Mouse (Mus musculus): ENCODE measurements around the gene Btbd11. TPM values are rescaled to one million over a fixed set of nuclear protein-coding genes. Genes with fewer than 3 reads are reported as not detected.

Gene Btbd11
- polyA plus RNA-seq, 1 experiment from 2014 or later, result 2.8 TPM

DNA sequence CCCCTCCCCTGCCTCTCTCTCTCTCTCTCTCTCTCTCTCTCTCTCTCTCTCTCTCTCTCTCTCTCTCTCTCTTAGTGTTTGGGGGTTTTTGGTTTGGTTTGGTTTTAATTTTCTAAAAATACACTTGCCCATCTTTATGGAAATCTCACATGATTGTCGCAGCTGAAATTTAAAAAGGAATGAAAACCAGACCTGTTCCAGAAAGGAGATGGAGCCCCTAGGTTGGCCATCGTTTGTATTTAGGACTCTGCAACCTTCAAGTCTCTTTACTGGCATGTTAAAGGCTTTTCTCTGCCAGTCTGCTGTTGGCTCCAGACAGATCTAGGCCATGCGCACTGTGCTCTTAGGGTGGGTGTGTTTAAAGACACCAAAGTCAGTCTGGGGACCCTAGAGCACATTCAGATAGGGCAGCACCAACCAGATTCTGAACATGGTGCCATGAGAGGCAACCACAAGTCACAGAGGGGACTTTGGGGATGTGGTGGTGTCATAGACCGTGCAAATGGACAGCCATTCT lies 238.6 kb downstream of the Btbd11 start:
- whole genome bisulfite sequencing, result 54% methylated on average over 4 of the region's 4 CpGs
- H3K4me3 ChIP-seq (replicated peaks; ENCODE audit: low read length), result no peak overlapping the region
- no peak overlapping the region for H3K9ac ChIP-seq (ENCODE audit: low read length)
- peak overlapping the region; percentile 78; the same call in 1 of the 2 replicates for H3K4me2 ChIP-seq (ENCODE audit: low read depth, low read length)
- H3K36me3 ChIP-seq (ENCODE audit: control insufficient read depth, insufficient read depth, low read length), result no peaks in the 10 kb centered on the region
- no peak overlapping the region for H3K27ac ChIP-seq (ENCODE audit: low read length)
- no peak for ATAC-seq (ENCODE audit: insufficient read depth, low FRiP score)
- no peaks in the 10 kb centered on the region for H3K9me3 ChIP-seq (replicated peaks; ENCODE audit: control insufficient read depth, low read length)
- no peaks in the 10 kb centered on the region for H3K27me3 ChIP-seq (ENCODE audit: control insufficient read depth, insufficient read depth, low read length)
- no peaks in the 10 kb centered on the region for H3K4me1 ChIP-seq (ENCODE audit: control insufficient read depth, insufficient read depth, low read length)

- ATAC-seq (ENCODE audit: insufficient read depth, low FRiP score), result no peak
- Histone ChIP-seq H3K4me2 (ENCODE audit: low read depth, low read length) (no peak overlapping the region), H3K27me3 (ENCODE audit: control insufficient read depth, insufficient read depth, low read length) (no peaks in the 10 kb centered on the region), H3K36me3 (ENCODE audit: control insufficient read depth, insufficient read depth, low read length) (no peaks in the 10 kb centered on the region), H3K4me1 (ENCODE audit: control insufficient read depth, insufficient read depth, low read length) (0 out of 2 replicates have a peak, but pooled peaks cover 4% of the 10 kb centered on the region), H3K9ac (ENCODE audit: low read length) (no peak overlapping the region), H3K4me3 (replicated peaks; ENCODE audit: low read length) (no peak overlapping the region), H3K27ac (ENCODE audit: low read length) (no peak overlapping the region), H3K9me3 (replicated peaks; ENCODE audit: control insufficient read depth, low read length) (no peaks in the 10 kb centered on the region)
- WGBS, result 79% methylated on average over 10 of the region's 10 CpGs
These were observed 245.4 kb downstream of the Btbd11 start for GRCm38 (mm10) chr10:85632030-85632429.

GRCm38 (mm10) chr10:85633577-85633976 lies 247.0 kb downstream of the Btbd11 start:
- no peak overlapping the region for H3K9ac ChIP-seq (ENCODE audit: low read length)
- H3K4me2 ChIP-seq (ENCODE audit: low read depth, low read length), result no peak overlapping the region
- H3K9me3 ChIP-seq (replicated peaks; ENCODE audit: control insufficient read depth, low read length), result no peaks in the 10 kb centered on the region
- no peak overlapping the region for H3K4me3 ChIP-seq (replicated peaks; ENCODE audit: low read length)
- no peak overlapping the region for H3K27ac ChIP-seq (ENCODE audit: low read length)
- 71% methylated on average over 8 of the region's 10 CpGs for WGBS
- 0 out of 2 replicates have a peak, but pooled peaks cover 4% of the 10 kb centered on the region for H3K4me1 ChIP-seq (ENCODE audit: control insufficient read depth, insufficient read depth, low read length)
- no peaks in the 10 kb centered on the region for H3K36me3 ChIP-seq (ENCODE audit: control insufficient read depth, insufficient read depth, low read length)
- H3K27me3 ChIP-seq (ENCODE audit: control insufficient read depth, insufficient read depth, low read length), result no peaks in the 10 kb centered on the region
- ATAC-seq (ENCODE audit: insufficient read depth, low FRiP score), result no peak

GRCm38 (mm10) chr10:85637580-85637979 lies 251.0 kb downstream of the Btbd11 start:
- 0 out of 2 replicates have a peak, but pooled peaks cover 4% of the 10 kb centered on the region for H3K4me1 ChIP-seq (ENCODE audit: control insufficient read depth, insufficient read depth, low read length)
- WGBS, result 31% methylated on average over 7 of the region's 7 CpGs
- H3K27ac ChIP-seq (ENCODE audit: low read length), result no peak overlapping the region
- no peaks in the 10 kb centered on the region for H3K27me3 ChIP-seq (ENCODE audit: control insufficient read depth, insufficient read depth, low read length)
- H3K9me3 ChIP-seq (replicated peaks; ENCODE audit: control insufficient read depth, low read length), result no peaks in the 10 kb centered on the region
- no peak overlapping the region for H3K9ac ChIP-seq (ENCODE audit: low read length)
- H3K4me3 ChIP-seq (replicated peaks; ENCODE audit: low read length), result no peak overlapping the region
- no peaks in the 10 kb centered on the region for H3K36me3 ChIP-seq (ENCODE audit: control insufficient read depth, insufficient read depth, low read length)
- ATAC-seq (ENCODE audit: insufficient read depth, low FRiP score), result no peak
- no peak overlapping the region for H3K4me2 ChIP-seq (ENCODE audit: low read depth, low read length)

- ATAC-seq (ENCODE audit: insufficient read depth, low FRiP score), result no peak
- Histone ChIP-seq H3K27me3 (ENCODE audit: control insufficient read depth, insufficient read depth, low read length) (no peaks in the 10 kb centered on the region), H3K4me2 (ENCODE audit: low read depth, low read length) (no peak overlapping the region), H3K4me3 (replicated peaks; ENCODE audit: low read length) (no peak overlapping the region), H3K9me3 (replicated peaks; ENCODE audit: control insufficient read depth, low read length) (no peaks in the 10 kb centered on the region), H3K4me1 (ENCODE audit: control insufficient read depth, insufficient read depth, low read length) (0 out of 2 replicates have a peak, but pooled peaks cover 4% of the 10 kb centered on the region), H3K36me3 (ENCODE audit: control insufficient read depth, insufficient read depth, low read length) (no peaks in the 10 kb centered on the region), H3K27ac (ENCODE audit: low read length) (no peak overlapping the region), H3K9ac (ENCODE audit: low read length) (no peak overlapping the region)
- 69% methylated on average over 5 of the region's 5 CpGs for whole genome bisulfite sequencing
These were observed 251.5 kb downstream of the Btbd11 start for GRCm38 (mm10) chr10:85638141-85638540.

- WGBS, result 76% methylated on average over 7 of the region's 7 CpGs
- no peak; the same call in 1 of the 2 replicates for ATAC-seq (ENCODE audit: insufficient read depth, low FRiP score)
- Histone ChIP-seq H3K27me3 (ENCODE audit: control insufficient read depth, insufficient read depth, low read length) (no peaks in the 10 kb centered on the region), H3K4me3 (replicated peaks; ENCODE audit: low read length) (no peak overlapping the region), H3K27ac (ENCODE audit: low read length) (no peak overlapping the region), H3K4me2 (ENCODE audit: low read depth, low read length) (no peak overlapping the region), H3K4me1 (ENCODE audit: control insufficient read depth, insufficient read depth, low read length) (0 out of 2 replicates have a peak, but pooled peaks cover 4% of the 10 kb centered on the region), H3K9me3 (replicated peaks; ENCODE audit: control insufficient read depth, low read length) (no peaks in the 10 kb centered on the region), H3K9ac (ENCODE audit: low read length) (no peak overlapping the region), H3K36me3 (ENCODE audit: control insufficient read depth, insufficient read depth, low read length) (no peaks in the 10 kb centered on the region)
These were observed 253.0 kb downstream of the Btbd11 start for GRCm38 (mm10) chr10:85639581-85639980.

GRCm38 (mm10) chr10:85640408-85640807 lies 253.8 kb downstream of the Btbd11 start:
- WGBS, result 81% methylated on average over 8 of the region's 8 CpGs
- H3K27ac ChIP-seq (ENCODE audit: low read length), result no peak overlapping the region
- no peak overlapping the region for H3K4me3 ChIP-seq (replicated peaks; ENCODE audit: low read length)
- H3K4me2 ChIP-seq (ENCODE audit: low read depth, low read length), result no peak overlapping the region
- no peaks in the 10 kb centered on the region for H3K9me3 ChIP-seq (replicated peaks; ENCODE audit: control insufficient read depth, low read length)
- no peak for ATAC-seq (ENCODE audit: insufficient read depth, low FRiP score)
- H3K4me1 ChIP-seq (ENCODE audit: control insufficient read depth, insufficient read depth, low read length), result 0 out of 2 replicates have a peak, but pooled peaks cover 4% of the 10 kb centered on the region
- no peaks in the 10 kb centered on the region for H3K36me3 ChIP-seq (ENCODE audit: control insufficient read depth, insufficient read depth, low read length)
- H3K27me3 ChIP-seq (ENCODE audit: control insufficient read depth, insufficient read depth, low read length), result no peaks in the 10 kb centered on the region
- H3K9ac ChIP-seq (ENCODE audit: low read length), result no peak overlapping the region

DNA sequence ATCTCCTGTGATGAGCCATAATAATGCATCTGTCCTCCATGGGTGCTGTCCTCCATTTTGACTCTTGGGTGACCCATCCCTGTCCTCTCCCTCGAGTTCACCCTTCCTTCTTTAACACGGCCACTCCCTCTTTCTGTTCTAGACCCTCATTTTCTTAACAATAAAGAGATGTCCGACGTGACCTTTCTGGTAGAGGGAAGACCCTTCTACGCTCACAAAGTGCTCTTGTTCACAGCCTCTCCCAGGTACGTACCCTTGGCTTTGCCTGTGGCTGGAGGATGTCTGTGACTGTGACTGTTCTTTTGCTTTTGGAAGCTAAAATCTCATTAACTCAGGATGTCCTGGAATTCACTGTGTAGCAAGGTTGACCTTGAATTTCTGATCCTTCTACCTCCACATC lies 258.7 kb downstream of the Btbd11 start:
- H3K4me2 ChIP-seq (ENCODE audit: low read depth, low read length), result no peak overlapping the region
- no peak overlapping the region for H3K9ac ChIP-seq (ENCODE audit: low read length)
- no peak for ATAC-seq (ENCODE audit: insufficient read depth, low FRiP score)
- no peaks in the 10 kb centered on the region for H3K9me3 ChIP-seq (replicated peaks; ENCODE audit: control insufficient read depth, low read length)
- no peak overlapping the region for H3K27ac ChIP-seq (ENCODE audit: low read length)
- H3K27me3 ChIP-seq (ENCODE audit: control insufficient read depth, insufficient read depth, low read length), result no peaks in the 10 kb centered on the region
- no peaks in the 10 kb centered on the region for H3K36me3 ChIP-seq (ENCODE audit: control insufficient read depth, insufficient read depth, low read length)
- H3K4me1 ChIP-seq (ENCODE audit: control insufficient read depth, insufficient read depth, low read length), result no peaks in the 10 kb centered on the region
- no peak overlapping the region for H3K4me3 ChIP-seq (replicated peaks; ENCODE audit: low read length)
- WGBS, result 81% methylated on average over 6 of the region's 6 CpGs

DNA sequence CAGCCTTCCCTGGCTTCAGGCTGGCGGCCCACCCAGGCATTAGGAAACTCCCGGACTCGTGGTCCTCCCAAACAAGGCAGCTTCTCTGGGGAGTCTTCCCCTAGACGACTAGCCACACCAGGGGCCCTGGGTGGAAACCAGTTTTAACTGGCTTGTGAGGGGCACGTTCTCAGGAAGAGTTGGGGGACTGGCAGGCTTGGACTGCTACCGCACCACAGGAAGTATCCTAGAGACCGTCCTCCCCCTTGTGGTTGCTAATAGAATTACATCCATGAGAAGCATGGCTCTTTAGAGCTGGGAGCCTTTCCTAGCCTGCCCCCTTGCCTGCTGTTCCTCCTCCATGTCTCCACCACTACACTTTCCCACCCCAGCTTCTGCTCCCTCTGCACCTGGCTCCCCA lies 265.1 kb downstream of the Btbd11 start:
- Histone ChIP-seq H3K9ac (ENCODE audit: low read length) (no peak overlapping the region), H3K36me3 (ENCODE audit: control insufficient read depth, insufficient read depth, low read length) (no peaks in the 10 kb centered on the region), H3K27me3 (ENCODE audit: control insufficient read depth, insufficient read depth, low read length) (no peaks in the 10 kb centered on the region), H3K4me1 (ENCODE audit: control insufficient read depth, insufficient read depth, low read length) (peaks cover 4% of the 10 kb centered on the region; the same call in 1 of the 2 replicates), H3K27ac (ENCODE audit: low read length) (no peak overlapping the region), H3K4me3 (replicated peaks; ENCODE audit: low read length) (no peak overlapping the region), H3K4me2 (ENCODE audit: low read depth, low read length) (no peak overlapping the region), H3K9me3 (replicated peaks; ENCODE audit: control insufficient read depth, low read length) (no peaks in the 10 kb centered on the region)
- ATAC-seq (ENCODE audit: insufficient read depth, low FRiP score), result no peak
- 33% methylated on average over 7 of the region's 7 CpGs for WGBS

Measured in stomach, embryonic 16.5 days (tissue).